Mouse (Mus musculus) CH12.LX (cell line): ENCODE data around the gene P2ry14. TPM values are rescaled to one million over a fixed set of nuclear protein-coding genes. Genes with fewer than 3 reads are reported as not detected.

ENCODE experiments used
- DNase-seq: peaks from one replicate; pipeline ENCODE4 v3.0.0-alpha.2; 2013; ENCODE audit errors: extremely low read depth
- H3K27ac ChIP-seq: 2 replicates; pipeline ENCODE4 v1.5.1; 2012; ENCODE audit warnings: low read depth, mild to moderate bottlenecking, control low read depth, moderate library complexity; ENCODE audit not compliant: insufficient read depth
- H3K27me3 ChIP-seq: replicated peaks from 2 replicates; pipeline ENCODE3; 2012; ENCODE audit warnings: inconsistent platforms
- H3K36me3 ChIP-seq, 2 experiments: replicated peaks in 1 of 2; 2 replicates each; pipeline versions ENCODE3 to v1.6.1; 2012; ENCODE audit warnings: inconsistent platforms in 1 of 2, low read length in 1 of 2, mild to moderate bottlenecking in 1 of 2, mixed read lengths in 1 of 2, moderate library complexity in 1 of 2; ENCODE audit not compliant: control insufficient read depth in 1 of 2, insufficient read depth in 1 of 2
- H3K4me1 ChIP-seq, 2 experiments: 2 replicates each; pipeline ENCODE4 v1.6.1; 2012; ENCODE audit warnings: inconsistent platforms in 1 of 2, moderate library complexity in 1 of 2; ENCODE audit not compliant: insufficient read depth in 2 of 2, control insufficient read depth in 1 of 2
- H3K4me2 ChIP-seq: 2 replicates; pipeline ENCODE4 v1.6.1; 2012; ENCODE audit warnings: low read depth, mild to moderate bottlenecking, control low read depth; ENCODE audit not compliant: poor library complexity, insufficient read depth, severe bottlenecking
- H3K4me3 ChIP-seq, 3 experiments: fragments of 150-350 bp in 1 of 3; sonication (generic) in 1 of 3; replicated peaks in 1 of 3; 2 replicates each; pipeline versions ENCODE3 to v1.5.1; 2011 to 2012; ENCODE audit warnings: low read depth in 2 of 3, low read length in 2 of 3, mild to moderate bottlenecking in 2 of 3, moderate library complexity in 2 of 3, control low read depth in 1 of 3, improper control_type of control experiment in 1 of 3, inconsistent platforms in 1 of 3, mixed read lengths in 1 of 3; ENCODE audit not compliant: poor library complexity in 1 of 3
- H3K79me2 ChIP-seq: replicated peaks from 2 replicates; pipeline ENCODE4 v1.6.1; 2012; ENCODE audit warnings: mild to moderate bottlenecking, moderate library complexity; ENCODE audit not compliant: control insufficient read depth, poor library complexity, insufficient read depth, severe bottlenecking; ENCODE audit errors: extremely low read depth
- H3K9ac ChIP-seq: 2 replicates; pipeline ENCODE4 v1.6.1; 2012; ENCODE audit warnings: low read depth, mild to moderate bottlenecking, control low read depth, moderate library complexity; ENCODE audit not compliant: insufficient read depth
- H3K9me3 ChIP-seq: replicated peaks from 2 replicates; pipeline ENCODE3; 2012; ENCODE audit warnings: low read length, inconsistent platforms, mixed read lengths
- BHLHE40 ChIP-seq: IDR thresholded peaks from 2 replicates; pipeline ENCODE4 v1.6.1; 2011; ENCODE audit warnings: mild to moderate bottlenecking, low read depth, low read length, improper control_type of control experiment
- CHD1 ChIP-seq: IDR thresholded peaks from 2 replicates; pipeline ENCODE4 v1.6.1; 2012; ENCODE audit warnings: low read depth, low read length, improper control_type of control experiment, inconsistent platforms
- CHD2 ChIP-seq: IDR thresholded peaks from 2 replicates; pipeline ENCODE4 v1.6.1; 2011; ENCODE audit warnings: low read length, improper control_type of control experiment
- CTCF ChIP-seq, 2 experiments: IDR thresholded peaks in 1 of 2; conservative IDR thresholded peaks in 1 of 2; 2 replicates each; pipeline ENCODE4 v1.5.1; 2011 to 2012; ENCODE audit warnings: low read depth in 2 of 2, low read length in 2 of 2, improper control_type of control experiment in 1 of 2, inconsistent platforms in 1 of 2, mild to moderate bottlenecking in 1 of 2, moderate library complexity in 1 of 2
- E2F4 ChIP-seq: IDR thresholded peaks from 2 replicates; pipeline ENCODE4 v1.6.1; 2011; ENCODE audit warnings: low read depth, low read length, improper control_type of control experiment; ENCODE audit not compliant: insufficient replicate concordance
- ELF1 ChIP-seq: IDR thresholded peaks from 2 replicates; pipeline ENCODE4 v1.6.1; 2014; ENCODE audit warnings: low read depth, mild to moderate bottlenecking, inconsistent platforms, low read length, improper control_type of control experiment
- EP300 ChIP-seq: IDR thresholded peaks from 2 replicates; pipeline ENCODE4 v1.6.1; 2011; ENCODE audit warnings: low read length, improper control_type of control experiment
- ETS1 ChIP-seq: conservative IDR thresholded peaks from 2 replicates; pipeline ENCODE4 v1.6.1; 2012; ENCODE audit warnings: low read depth, mild to moderate bottlenecking, inconsistent platforms, low read length, improper control_type of control experiment, moderate library complexity
- GABPA ChIP-seq: IDR thresholded peaks from 2 replicates; pipeline ENCODE4 v1.6.1; 2012; ENCODE audit warnings: low read depth, low read length, improper control_type of control experiment, inconsistent platforms; ENCODE audit not compliant: insufficient replicate concordance
- HCFC1 ChIP-seq: IDR thresholded peaks from 2 replicates; pipeline ENCODE4 v1.6.1; 2012; ENCODE audit warnings: low read depth, mild to moderate bottlenecking, inconsistent platforms, low read length, improper control_type of control experiment
- IRF4 ChIP-seq: IDR thresholded peaks from 2 replicates; pipeline ENCODE4 v1.6.1; 2014; ENCODE audit warnings: low read depth, mild to moderate bottlenecking, inconsistent platforms, low read length, improper control_type of control experiment
- JUN ChIP-seq: IDR thresholded peaks from 2 replicates; pipeline ENCODE4 v1.6.1; 2011; ENCODE audit warnings: low read depth, mild to moderate bottlenecking, low read length, improper control_type of control experiment, moderate library complexity; ENCODE audit not compliant: insufficient read depth
- JUND ChIP-seq: conservative IDR thresholded peaks from 2 replicates; pipeline ENCODE4 v1.6.1; 2011; ENCODE audit warnings: low read depth, low read length, improper control_type of control experiment
- KAT2A ChIP-seq: IDR thresholded peaks from 2 replicates; pipeline ENCODE4 v1.6.1; 2012; ENCODE audit warnings: low read length, improper control_type of control experiment, inconsistent platforms; ENCODE audit not compliant: insufficient replicate concordance
- MAFK ChIP-seq: IDR thresholded peaks from 2 replicates; pipeline ENCODE4 v1.6.1; 2011; ENCODE audit warnings: low read length, improper control_type of control experiment; ENCODE audit not compliant: insufficient replicate concordance
- MAX ChIP-seq: IDR thresholded peaks from 2 replicates; pipeline ENCODE4 v1.6.1; 2011; ENCODE audit warnings: low read length, improper control_type of control experiment
- MAZ ChIP-seq: IDR thresholded peaks from 2 replicates; pipeline ENCODE4 v1.6.1; 2012; ENCODE audit warnings: low read depth, mild to moderate bottlenecking, inconsistent platforms, low read length, improper control_type of control experiment, moderate library complexity
- MEF2A ChIP-seq: IDR thresholded peaks from 2 replicates; pipeline ENCODE4 v1.6.1; 2014; ENCODE audit warnings: low read depth, mild to moderate bottlenecking, inconsistent platforms, low read length, improper control_type of control experiment, borderline replicate concordance
- MXI1 ChIP-seq: IDR thresholded peaks from 2 replicates; pipeline ENCODE4 v1.6.1; 2011; ENCODE audit warnings: mild to moderate bottlenecking, low read depth, low read length, improper control_type of control experiment
- MYC ChIP-seq: IDR thresholded peaks from 2 replicates; pipeline ENCODE4 v1.6.1; 2011; ENCODE audit warnings: low read depth, mild to moderate bottlenecking, improper control_type of control experiment, low read length
- NELFE ChIP-seq: IDR thresholded peaks from 2 replicates; pipeline ENCODE4 v1.6.1; 2011; ENCODE audit warnings: low read depth, low read length, improper control_type of control experiment
- NRF1 ChIP-seq: IDR thresholded peaks from 2 replicates; pipeline ENCODE4 v1.6.1; 2014; ENCODE audit warnings: low read depth, mild to moderate bottlenecking, inconsistent platforms, low read length, improper control_type of control experiment, moderate library complexity
- PAX5 ChIP-seq: IDR thresholded peaks from 2 replicates; pipeline ENCODE4 v1.6.1; 2012; ENCODE audit warnings: low read length, inconsistent platforms, mixed read lengths
- POLR2A ChIP-seq: IDR thresholded peaks from 2 replicates; pipeline ENCODE4 v1.6.1; 2011; ENCODE audit warnings: low read depth, mild to moderate bottlenecking, improper control_type of control experiment, low read length
- POLR2AphosphoS2 ChIP-seq: IDR thresholded peaks from 2 replicates; pipeline ENCODE4 v1.6.1; 2011; ENCODE audit warnings: low read depth, low read length, improper control_type of control experiment
- RAD21 ChIP-seq: IDR thresholded peaks from 2 replicates; pipeline ENCODE4 v1.6.1; 2011; ENCODE audit warnings: low read depth, mild to moderate bottlenecking, low read length, improper control_type of control experiment, moderate library complexity
- RCOR1 ChIP-seq: conservative IDR thresholded peaks from 2 replicates; pipeline ENCODE4 v1.6.1; 2012; ENCODE audit warnings: low read depth, mild to moderate bottlenecking, inconsistent platforms, low read length, improper control_type of control experiment
- SIN3A ChIP-seq: IDR thresholded peaks from 2 replicates; pipeline ENCODE4 v1.6.1; 2012; ENCODE audit warnings: low read length, improper control_type of control experiment, inconsistent platforms
- SMC3 ChIP-seq: IDR thresholded peaks from 2 replicates; pipeline ENCODE4 v1.6.1; 2011; ENCODE audit warnings: low read depth, low read length, improper control_type of control experiment
- TBP ChIP-seq: conservative IDR thresholded peaks from 2 replicates; pipeline ENCODE4 v1.6.1; 2011; ENCODE audit warnings: low read depth, low read length, improper control_type of control experiment
- TCF12 ChIP-seq: IDR thresholded peaks from 2 replicates; pipeline ENCODE4 v1.6.1; 2014; ENCODE audit warnings: low read depth, mild to moderate bottlenecking, inconsistent platforms, low read length, improper control_type of control experiment
- UBTF ChIP-seq: IDR thresholded peaks from 2 replicates; pipeline ENCODE4 v1.6.1; 2012; ENCODE audit warnings: low read depth, mild to moderate bottlenecking, inconsistent platforms, low read length, improper control_type of control experiment, moderate library complexity
- USF1 ChIP-seq: IDR thresholded peaks from 2 replicates; pipeline ENCODE4 v1.6.1; 2014; ENCODE audit warnings: low read depth, mild to moderate bottlenecking, inconsistent platforms, low read length, improper control_type of control experiment
- USF2 ChIP-seq: conservative IDR thresholded peaks from 2 replicates; pipeline ENCODE4 v1.6.1; 2011; ENCODE audit warnings: low read depth, low read length, improper control_type of control experiment
- ZC3H11A ChIP-seq: IDR thresholded peaks from 2 replicates; pipeline ENCODE4 v1.6.1; 2012; ENCODE audit warnings: low read depth, mild to moderate bottlenecking, inconsistent platforms, low read length, improper control_type of control experiment
- ZKSCAN1 ChIP-seq: IDR thresholded peaks from 2 replicates; pipeline ENCODE4 v1.6.1; 2012; ENCODE audit warnings: low read depth, inconsistent platforms, low read length, improper control_type of control experiment, borderline replicate concordance
- ZMIZ1 ChIP-seq: IDR thresholded peaks from 2 replicates; pipeline ENCODE4 v1.6.1; 2012; ENCODE audit warnings: low read depth, mild to moderate bottlenecking, inconsistent platforms, low read length, improper control_type of control experiment
- ZNF384 ChIP-seq: IDR thresholded peaks from 2 replicates; pipeline ENCODE4 v1.6.1; 2012; ENCODE audit warnings: low read depth, low read length, improper control_type of control experiment, inconsistent platforms
- dilution Hi-C: fragments of 300-500 bp; cut with MboI; formaldehyde crosslinking; loops from 2 replicates; pipeline ENCODE4 v1.14.3; 2020; ENCODE audit warnings: low sequenced_read_pairs; ENCODE audit not compliant: extremely low pct_unique_long_range_greater_than_20kb, extremely low pct_ligation_motif_present
- in situ Hi-C: fragments of 300-500 bp; cut with MboI; formaldehyde crosslinking; loops from 3 replicates; pipeline ENCODE4 v1.14.3; 2019; ENCODE audit warnings: low sequenced_read_pairs, low pct_ligation_motif_present, low pct_unique_long_range_greater_than_20kb, mixed read lengths
- polyA plus RNA-seq: library from polyadenylated mRNA; unstranded; fragments of >175 nt; gene quantifications from 2 replicates; pipeline ENCODE4 v1.2.1, GENCODE M21; 2012; ENCODE audit warnings: low read depth; ENCODE audit not compliant: insufficient read length
- total RNA-seq, 2 experiments: library from RNA; depleted of rRNA; stranded (reverse); fragments of 300-350 nt in 1 of 2; fragments of >200 nt in 1 of 2; gene quantifications; 2 replicates each; pipeline ENCODE4 v1.2.3; 2012 to 2014

Gene P2ry14
- total and polyA plus RNA-seq, 3 experiments, result 0.20 to 0.34 (median 0.24) TPM

DNA sequence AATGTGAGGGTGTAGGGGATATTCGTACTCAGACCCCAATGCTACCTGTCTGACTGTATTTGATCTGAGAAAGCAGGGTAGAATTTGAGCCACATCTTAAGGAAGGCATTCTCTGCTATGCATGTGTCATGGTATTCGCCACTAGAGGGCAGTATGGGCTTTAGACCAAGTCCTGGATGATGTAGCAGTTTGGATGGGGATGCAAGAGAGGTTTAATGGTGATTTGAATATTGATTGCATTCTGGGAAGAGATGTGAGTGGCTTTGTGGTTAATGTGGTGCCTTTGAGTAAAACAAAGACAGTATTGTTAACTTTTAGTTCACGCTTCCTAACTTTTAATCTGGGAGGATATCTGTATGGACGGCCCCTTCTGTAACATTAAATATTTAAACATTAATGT is 74.1 kb downstream of the P2ry14 start:
- TF ChIP-seq TBP, result no peak
- TF ChIP-seq ELF1, result no peak
- TF ChIP-seq MXI1, result no peak; the same call in 1 of the 2 replicates
- TF ChIP-seq IRF4, result peak; percentile 41; the same call in 1 of the 2 replicates
- TF ChIP-seq USF2, result no peak
- no peak for TF ChIP-seq USF1
- peak; percentile 74 for TF ChIP-seq SMC3
- no peak; the same call in 1 of the 2 replicates for TF ChIP-seq ETS1
- peak; percentile 80 for TF ChIP-seq MYC
- TF ChIP-seq UBTF, result no peak
- peak; percentile 90 for TF ChIP-seq RAD21
- peak; percentile 44; the same call in 1 of the 2 replicates for TF ChIP-seq TCF12
- 0 out of 2 replicates have a peak, but pooled peaks have one; percentile 10 for TF ChIP-seq MAZ
- peak; percentile 91; the same call in 1 of the 2 replicates for TF ChIP-seq MAFK
- TF ChIP-seq NRF1, result no peak
- TF ChIP-seq CTCF (conservative IDR thresholded peaks at IDR 0.05 in 1 of 2, IDR thresholded peaks at IDR 0.05 in 1 of 2; ENCODE audit: low read depth in 2 of 2, low read length in 2 of 2), result peak; percentile 89 to 92; a peak in 3 of 4 replicates
- TF ChIP-seq POLR2AphosphoS2, result no peak
- TF ChIP-seq ZMIZ1, result no peak
- peak; percentile 16; the same call in 1 of the 2 replicates for TF ChIP-seq ZC3H11A
- TF ChIP-seq ZNF384, result no peak
- no peak for TF ChIP-seq NELFE
- no peak for TF ChIP-seq HCFC1
- TF ChIP-seq SIN3A, result 0 out of 2 replicates have a peak, but pooled peaks have one; percentile 30
- no peak for TF ChIP-seq MEF2A
- no peak for TF ChIP-seq E2F4
- TF ChIP-seq RCOR1, result no peak
- TF ChIP-seq EP300, result peak; percentile 58; the same call in 1 of the 2 replicates
- TF ChIP-seq BHLHE40, result peak; percentile 59
- no peak for TF ChIP-seq POLR2A
- TF ChIP-seq ZKSCAN1, result no peak
- no peak for TF ChIP-seq CHD1
- no peak for TF ChIP-seq CHD2
- no peak for TF ChIP-seq GABPA
- no peak for TF ChIP-seq PAX5
- TF ChIP-seq MAX, result no peak
- no peak for TF ChIP-seq KAT2A
- TF ChIP-seq JUND, result peak; percentile 69
- TF ChIP-seq JUN, result no peak; the same call in 1 of the 2 replicates
- no peak overlapping the region for H3K27ac ChIP-seq
- peak; percentile 97 for DNase-seq
- H3K9ac ChIP-seq, result no peak overlapping the region
- H3K4me1 ChIP-seq, result peaks cover 20 to 46% of the 10 kb centered on the region in 2 experiments
- in situ Hi-C loops (loop anchor here (5.0 kb wide), 1 partner anchor 88 kb away; no protein-coding TSS in a partner anchor), dilution Hi-C loops (no loop called here)
- no peaks in the 10 kb centered on the region for H3K27me3 ChIP-seq
- H3K36me3 ChIP-seq, result peaks cover 0 to 8% of the 10 kb centered on the region in 2 experiments
- no peak overlapping the region for H3K4me3 ChIP-seq
- no peak overlapping the region for H3K4me2 ChIP-seq
- no peaks in the 10 kb centered on the region for H3K79me2 ChIP-seq
- H3K9me3 ChIP-seq, result no peaks in the 10 kb centered on the region
